Mouse (Mus musculus): ENCODE results near the gene Chmp2a.
"Not testable (repeated sequence)": the region's sequence is repeated elsewhere in the genome, so short reads cannot be mapped to it uniquely, and the experiment has no call there.

The Chmp2a gene

GRCm38 (mm10) chr7:13034148-13034977 lies at the start of gene Chmp2a:
Gene Chmp2a (minus strand): TSS chr7:13034807.
- peak; percentile 97 to 98 for DNase-seq

- DNase-seq: no peak
These were observed 37.7 kb upstream of the Chmp2a start for GRCm38 (mm10) chr7:13072293-13072692.

GRCm38 (mm10) chr7:13063399-13063798 lies 28.8 kb upstream of the Chmp2a start:
- DNase-seq: not testable (repeated sequence)

GRCm38 (mm10) chr7:13059536-13059935 lies 24.9 kb upstream of the Chmp2a start:
- DNase-seq: no peak

GRCm38 (mm10) chr7:13056913-13057700 lies 22.5 kb upstream of the Chmp2a start:
- DNase-seq: no peak

DNA sequence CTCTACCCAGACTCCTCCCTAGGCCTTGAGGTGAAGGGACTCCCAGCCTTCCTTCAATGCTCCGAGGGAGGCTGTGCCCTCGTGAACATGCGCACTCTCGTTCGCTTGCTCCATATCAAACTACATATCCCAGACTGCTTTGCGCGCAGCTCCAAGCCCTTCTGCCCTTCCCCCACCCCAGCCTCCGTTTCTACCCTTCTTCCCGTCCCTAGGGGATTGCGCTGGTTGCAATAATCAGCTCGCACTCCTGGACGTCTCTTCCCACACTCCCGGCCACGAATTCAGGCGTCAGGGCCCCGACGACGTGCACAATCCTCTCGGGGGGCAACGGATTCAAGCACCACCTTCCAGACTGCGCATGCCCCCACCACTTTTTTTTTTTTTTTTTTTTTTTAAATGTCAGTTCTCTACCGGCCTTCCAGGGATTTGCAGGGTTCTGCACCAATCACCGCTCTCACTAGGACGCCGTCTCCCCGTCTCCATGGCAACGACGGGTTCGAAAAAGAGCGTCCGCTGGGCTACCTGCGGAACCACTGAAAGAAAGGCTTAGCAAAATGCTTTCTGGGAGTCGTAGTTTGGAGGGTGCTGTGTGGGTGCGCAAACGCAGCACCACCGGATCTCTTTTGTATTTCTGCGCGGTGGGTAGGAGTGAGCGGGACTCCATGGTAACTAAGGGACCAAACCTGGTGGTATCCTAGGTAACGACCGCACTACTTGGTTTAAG lies 19.8 kb upstream of the Chmp2a start, which contains the start of gene Mzf1:
Gene Mzf1, minus strand, starts transcription at position 478 of the 724 bp plus-strand sequence.
- peak; percentile 94 to 98 for DNase-seq

- no peak for DNase-seq
These were observed 19.3 kb upstream of the Chmp2a start for GRCm38 (mm10) chr7:13053961-13054286.

DNA sequence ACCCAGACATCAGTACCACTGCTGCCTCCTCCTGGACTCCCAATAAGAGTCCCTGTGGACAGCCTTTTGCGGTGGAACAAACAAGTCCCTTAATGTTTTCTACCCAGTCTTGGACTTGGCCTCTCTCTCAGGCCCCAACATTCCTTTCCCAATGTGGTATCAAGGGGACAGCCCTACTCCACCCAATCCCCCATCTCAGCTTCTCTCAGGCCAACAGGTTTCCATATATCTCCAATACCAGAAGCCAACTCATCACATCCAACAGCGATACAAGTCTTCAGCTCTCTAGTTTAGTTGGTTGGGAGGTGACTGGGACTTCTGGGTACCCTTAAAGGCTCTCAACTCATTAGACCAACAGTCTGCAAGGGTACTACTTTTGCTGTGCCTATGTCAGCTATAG lies 18.9 kb upstream of the Chmp2a start:
- DNase-seq: peak in 1 of 2 experiments; percentile 18

- DNase-seq: peak in 1 of 2 experiments; percentile 25
These were observed 18.4 kb upstream of the Chmp2a start for GRCm38 (mm10) chr7:13053001-13053400.

DNA sequence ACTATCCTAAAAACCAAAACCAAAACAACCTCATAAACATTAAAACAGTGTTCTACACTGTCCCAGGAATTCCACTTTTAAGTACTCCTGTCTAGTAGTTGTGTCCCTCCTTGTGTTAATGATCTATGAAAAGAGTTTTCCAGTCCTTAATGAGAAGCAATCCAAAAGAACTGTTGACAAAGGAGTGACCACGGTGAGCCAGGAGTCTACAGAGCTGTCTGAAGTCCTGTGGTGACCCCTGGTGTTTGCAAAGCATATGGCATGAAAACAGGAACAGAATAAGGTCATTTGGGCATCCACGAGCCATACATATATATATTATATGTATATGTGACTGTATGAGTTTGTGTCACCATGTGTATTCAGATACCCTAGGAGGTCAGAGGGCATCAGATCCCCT lies 11.5 kb upstream of the Chmp2a start:
- peak; percentile 68 to 69 for DNase-seq

GRCm38 (mm10) chr7:13044254-13044625 lies 9.6 kb upstream of the Chmp2a start:
- DNase-seq: no peak

- DNase-seq: peak; percentile 75 to 84
These were observed 9.0 kb upstream of the Chmp2a start for GRCm38 (mm10) chr7:13043445-13044253.

GRCm38 (mm10) chr7:13043120-13043444 lies 8.5 kb upstream of the Chmp2a start:
- no peak for DNase-seq

GRCm38 (mm10) chr7:13042511-13042910 lies 7.9 kb upstream of the Chmp2a start:
- DNase-seq: no peak

- no peak for DNase-seq
These were observed 6.6 kb upstream of the Chmp2a start for GRCm38 (mm10) chr7:13041256-13041655.

DNA sequence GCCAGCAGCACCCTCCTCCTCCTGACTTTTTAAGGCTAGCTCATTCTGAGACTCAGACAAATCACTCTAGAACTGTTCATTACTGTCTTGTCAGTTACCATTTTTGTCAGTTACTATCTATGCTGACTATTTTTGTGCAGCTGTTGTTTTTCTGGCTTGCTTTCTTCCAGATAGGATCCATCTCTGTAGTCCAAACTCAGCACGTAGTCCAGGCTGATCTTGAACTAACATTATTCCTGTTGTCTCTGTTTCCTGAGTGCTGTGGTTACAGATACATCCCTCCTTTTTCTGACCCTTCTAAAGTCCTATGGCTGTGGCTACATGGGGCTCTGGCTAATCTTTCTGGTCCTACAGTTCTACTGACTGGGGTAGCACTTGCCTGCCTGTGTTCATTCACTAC lies 4.6 kb upstream of the Chmp2a start:
- no peak for DNase-seq

GRCm38 (mm10) chr7:13038621-13039169 lies 4.1 kb upstream of the Chmp2a start:
- no peak for DNase-seq

DNA sequence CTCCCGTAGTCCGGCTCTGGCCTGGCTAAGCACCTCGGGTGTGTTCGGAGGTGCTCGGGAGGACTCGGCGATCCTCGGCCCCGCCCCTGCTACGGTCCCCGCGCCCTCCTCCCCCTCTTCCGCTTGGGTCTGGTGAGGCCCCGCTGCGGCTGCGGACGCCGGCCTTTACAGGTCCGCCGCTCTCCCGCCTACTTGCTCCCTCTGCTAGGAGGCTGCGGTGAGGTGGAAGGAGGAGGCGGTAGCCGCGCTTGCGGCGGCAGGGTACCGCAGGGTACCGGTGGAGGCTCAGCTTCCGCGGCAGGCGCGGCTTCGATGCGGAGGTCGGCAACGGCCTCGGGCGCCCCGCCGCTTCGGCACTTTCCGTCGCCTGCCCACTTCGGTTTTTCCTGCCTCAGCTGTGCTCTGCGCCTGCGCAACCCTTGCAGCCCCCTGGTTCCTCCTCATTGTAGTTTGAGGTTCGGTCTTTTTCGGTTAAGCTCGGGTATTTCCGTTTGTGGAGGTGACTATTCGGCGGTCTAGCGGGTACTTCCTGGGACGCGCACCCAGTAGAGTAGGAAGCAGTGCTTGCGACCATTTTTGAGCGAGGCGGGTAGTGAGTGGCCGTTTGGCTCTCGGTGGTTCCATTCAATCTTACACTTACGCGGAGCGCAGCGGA lies 3.4 kb upstream of the Chmp2a start, which contains the start of gene Ube2m:
Gene Ube2m, minus strand, starts transcription at position 375 of the 655 bp plus-strand sequence.
- DNase-seq: peak; percentile 97 to 100

DNA sequence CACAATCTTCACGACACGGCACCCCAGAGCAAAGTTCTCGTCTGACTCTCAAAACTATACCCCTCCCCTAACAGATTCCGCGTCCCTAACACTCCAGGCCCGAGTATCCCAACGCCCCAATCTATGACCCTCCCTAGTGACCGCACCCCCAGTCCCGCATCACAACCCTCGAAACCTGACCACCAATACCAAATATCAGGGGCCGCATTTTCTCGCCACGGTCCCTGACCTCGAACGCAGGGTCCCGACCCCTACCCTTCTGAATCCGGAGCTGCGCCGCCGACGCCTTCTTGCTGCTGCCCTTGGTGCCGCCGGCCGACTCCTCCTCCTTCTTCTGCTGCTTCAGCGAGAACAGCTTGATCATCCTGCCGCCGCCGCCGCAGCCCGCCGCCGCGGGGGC lies 2.8 kb upstream of the Chmp2a start:
- no peak for DNase-seq

- DNase-seq: peak in 1 of 2 experiments; percentile 15
These were observed 2.2 kb upstream of the Chmp2a start for GRCm38 (mm10) chr7:13036806-13037205.

DNA sequence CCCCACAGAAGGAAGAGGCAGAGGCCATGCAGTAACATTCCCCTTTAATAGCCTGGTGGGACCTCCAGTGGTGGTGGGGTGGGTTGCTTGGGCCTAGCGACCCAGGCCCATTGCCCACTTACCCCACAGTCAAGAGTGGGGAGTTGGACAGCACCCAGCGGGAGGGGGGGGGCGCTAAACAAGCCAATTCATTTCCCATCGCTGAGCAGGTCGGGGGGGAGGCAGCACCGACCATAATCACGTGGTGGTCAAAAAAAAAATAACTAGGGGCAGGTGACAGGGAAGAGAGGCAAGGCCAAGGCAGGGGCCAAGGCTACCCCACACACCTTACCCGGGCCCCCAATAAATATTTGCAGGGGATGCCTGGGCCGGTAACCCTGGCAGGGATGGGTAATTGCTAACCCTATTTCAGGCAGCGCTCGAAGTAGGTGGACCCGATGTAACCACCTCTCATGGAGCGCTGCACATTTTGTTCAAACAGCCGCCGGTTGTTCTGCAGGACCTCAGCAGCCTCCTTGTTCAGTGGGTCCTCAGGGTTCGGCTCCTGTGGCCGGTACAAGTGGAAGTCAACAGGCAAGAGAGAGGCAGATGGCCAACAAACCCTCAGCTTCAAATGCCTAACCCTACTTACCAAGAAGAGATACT lies 726 bp upstream of the Chmp2a start:
- peak in 1 of 2 experiments; percentile 58 for DNase-seq
